Mouse (Mus musculus) left cerebral cortex, postnatal 10 days (tissue): Measurements from ENCODE around the gene Rab3a. TPM values are rescaled to one million over a fixed set of nuclear protein-coding genes. Genes with fewer than 3 reads are reported as not detected.

Experiments
- DNase-seq, 2 experiments: peaks; one replicate each; pipeline ENCODE4 v3.0.0; 2021 to 2022; ENCODE audit warnings: low spot score in 2 of 2, mixed read lengths in 1 of 2; ENCODE audit errors: extremely low spot score in 1 of 2
- intact Hi-C: fragments of 180-260 bp; cut with DNase I; formaldehyde crosslinking; loops from one replicate; pipeline ENCODE4 v1.15.1; 2025
- microRNA-seq: library from miRNA; unstranded; fragments of <30 nt; microRNA quantifications from one replicate; pipeline ENCODE4 v1.2.0, GENCODE M21; 2022
- total RNA-seq, 2 experiments: library from RNA; stranded (reverse); gene quantifications; 2 replicates each; pipeline ENCODE4 v1.2.3; 2021

The Rab3a gene
- total RNA-seq, 2 experiments from 2014 or later = 756 to 791 TPM

DNA sequence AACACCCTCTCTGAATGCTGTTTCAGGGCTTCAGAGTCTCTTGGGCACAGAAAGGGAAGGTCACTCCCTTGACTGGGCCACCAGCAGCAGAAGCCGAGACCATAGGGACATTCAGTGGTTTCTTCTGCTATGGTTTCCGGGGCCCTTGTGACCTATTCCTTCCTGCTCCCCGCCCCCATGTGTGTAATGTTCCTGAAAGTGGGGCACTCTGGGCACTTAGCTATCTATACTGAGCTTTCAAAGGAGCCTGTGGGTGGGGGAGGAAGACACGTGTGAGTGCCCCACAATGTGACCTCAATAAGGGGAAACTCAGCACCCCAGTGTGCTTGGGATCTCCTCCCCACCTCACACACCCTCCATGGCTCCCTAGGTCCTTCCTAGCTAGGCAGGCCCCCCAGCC lies 52.1 kb downstream of the Rab3a start:
- intact Hi-C loops = no loop called here
- peak in 1 of 2 experiments; percentile 57 for DNase-seq

DNA sequence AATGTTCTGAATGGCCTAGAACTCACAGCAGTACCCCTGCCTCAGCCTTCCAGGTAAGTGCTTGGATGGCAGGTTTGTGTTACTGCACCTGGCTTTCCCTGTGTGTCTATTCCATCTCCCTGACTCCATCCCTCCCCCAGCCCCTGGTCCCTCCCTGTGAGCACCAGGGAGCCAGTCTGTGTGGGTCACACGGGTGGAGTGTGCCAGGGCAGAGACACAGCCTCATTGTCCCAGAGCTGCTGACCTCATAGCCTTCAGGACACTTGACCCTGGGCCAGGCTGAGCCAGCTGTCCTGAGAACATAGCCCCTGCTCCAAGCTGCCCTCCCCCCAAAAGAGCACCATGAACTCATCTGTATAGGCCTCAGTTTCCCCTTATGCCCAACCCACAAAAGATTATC lies 52.8 kb downstream of the Rab3a start:
- intact Hi-C loops = no loop called here
- peak in 1 of 2 experiments; percentile 29 for DNase-seq

DNA sequence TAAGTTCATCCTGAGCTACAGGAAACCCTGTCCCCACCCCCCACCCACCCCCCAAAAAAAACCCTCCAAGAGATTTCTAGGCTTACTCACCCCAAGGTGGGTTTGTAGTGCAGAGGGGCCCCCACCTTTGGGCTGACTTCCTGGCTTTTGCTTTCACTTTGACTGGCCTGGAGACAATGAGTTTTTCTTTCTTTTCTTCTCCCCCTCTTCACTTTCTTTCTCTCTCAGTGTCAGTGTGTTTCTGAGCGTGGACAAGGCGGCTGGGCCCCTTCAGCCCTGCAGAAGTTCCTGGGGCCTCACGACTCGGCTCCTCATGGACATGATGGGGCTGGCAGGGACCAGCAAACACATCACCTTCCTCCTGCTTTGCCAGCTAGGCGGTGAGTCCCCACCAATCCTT lies 53.8 kb downstream of the Rab3a start, which contains the start of gene Il12rb1:
Il12rb1 (plus strand) TSS at position 211 of the 400 bp plus-strand sequence.
- intact Hi-C loops = no loop called here
- no peak for DNase-seq

Small RNAs within 50 kb of the gene (microRNA-seq; reads per million reads assigned to microRNA genes)
- gene Mir7240 = 7.5 reads per million, percentile 25 among the genes with 10 or more reads in this experiment

Other genes starting within 250 kb of the Rab3a start
- 100 to 1,000 TPM in 1 of 2 experiments, 10 to 100 TPM in 1; 95.1 to 106 TPM for gene Rex1bd, start 247.9 kb upstream of the Rab3a start, total RNA-seq
- gene Uba52, start 243.9 kb upstream of the Rab3a start, total RNA-seq = 1,000 to 10,000 TPM in 1 of 2 experiments, 100 to 1,000 TPM in 1; 991 to 1,007 TPM
- gene Fkbp8, start 227.0 kb upstream of the Rab3a start, total RNA-seq = 100 to 1,000 TPM; 361 to 375 TPM
- 10 to 100 TPM; 37.5 to 41.2 TPM for gene Kxd1, start 226.7 kb upstream of the Rab3a start, total RNA-seq
- 10 to 100 TPM; 15.1 to 18.5 TPM for gene Ell, start 215.2 kb upstream of the Rab3a start, total RNA-seq
- 10 to 100 TPM; 46.6 to 53.2 TPM for gene Isyna1, start 160.3 kb upstream of the Rab3a start, total RNA-seq
- 100 to 1,000 TPM; 236 to 250 TPM for gene Ssbp4, start 145.8 kb upstream of the Rab3a start, total RNA-seq
- 1 to 10 TPM in 1 of 2 experiments, under 1 TPM in 1; 0.94 to 1.1 TPM for gene Lrrc25, start 138.5 kb upstream of the Rab3a start, total RNA-seq
- not detected for gene Gdf15, start 122.2 kb upstream of the Rab3a start, total RNA-seq
- 10 to 100 TPM; 11.5 to 15.9 TPM for gene Pgpep1, start 94.3 kb upstream of the Rab3a start, total RNA-seq
- 10 to 100 TPM; 68.2 to 80.4 TPM for gene Lsm4, start 81.4 kb upstream of the Rab3a start, total RNA-seq
- gene Jund, start 55.7 kb upstream of the Rab3a start, total RNA-seq = 100 to 1,000 TPM; 147 to 149 TPM
- gene Iqcn, start 51.2 kb upstream of the Rab3a start, total RNA-seq = under 1 TPM in 1 of 2 experiments, not detected in 1; 0.19 TPM
- gene Gm3336, start 36.1 kb upstream of the Rab3a start, total RNA-seq = not detected
- under 1 TPM; 0.49 to 0.61 TPM for gene Pde4c, start 31.0 kb upstream of the Rab3a start, total RNA-seq
- 10 to 100 TPM; 35.8 to 37.1 TPM for gene Mpv17l2, start 6.3 kb downstream of the Rab3a start, total RNA-seq
- gene Pik3r2, start 22.0 kb downstream of the Rab3a start, total RNA-seq = 100 to 1,000 TPM; 173 TPM
- gene Mast3, start 50.4 kb downstream of the Rab3a start, total RNA-seq = 100 to 1,000 TPM; 115 to 117 TPM
- under 1 TPM; 0.13 to 0.28 TPM for gene Il12rb1, start 53.8 kb downstream of the Rab3a start, total RNA-seq
- 10 to 100 TPM; 12.9 to 21.2 TPM for gene Arrdc2, start 85.0 kb downstream of the Rab3a start, total RNA-seq
- gene Kcnn1, start 108.6 kb downstream of the Rab3a start, total RNA-seq = 10 to 100 TPM; 27.9 to 33.2 TPM
- 10 to 100 TPM; 88.9 to 93.3 TPM for gene Ccdc124, start 119.3 kb downstream of the Rab3a start, total RNA-seq
- 1 to 10 TPM; 7.2 to 7.3 TPM for gene Slc5a5, start 138.1 kb downstream of the Rab3a start, total RNA-seq
- gene Rpl18a, start 142.7 kb downstream of the Rab3a start, total RNA-seq = 100 to 1,000 TPM; 690 to 725 TPM
- 10 to 100 TPM; 76.5 to 79.8 TPM for gene Map1s, start 151.3 kb downstream of the Rab3a start, total RNA-seq